Mouse (Mus musculus) gastrocnemius, postnatal 36 days (tissue): ENCODE results near the gene Aff3. TPM values are rescaled to one million over a fixed set of nuclear protein-coding genes. Genes with fewer than 3 reads are reported as not detected.
"Not testable (repeated sequence)": the region's sequence is repeated elsewhere in the genome, so short reads cannot be mapped to it uniquely, and the experiment has no call there.

Experiments
- DNase-seq, 2 experiments: peaks; one replicate each; pipeline ENCODE4 v3.0.0; 2022
- intact Hi-C: fragments of 180-260 bp; cut with DNase I; formaldehyde crosslinking; loops from one replicate; pipeline ENCODE4 v1.15.1; 2025
- total RNA-seq, 2 experiments: library from RNA; stranded (reverse); gene quantifications; 2 replicates each; pipeline ENCODE4 v1.2.3; 2021

Aff3 gene
- total RNA-seq, 2 experiments from 2014 or later = 1.8 to 1.9 TPM

DNA sequence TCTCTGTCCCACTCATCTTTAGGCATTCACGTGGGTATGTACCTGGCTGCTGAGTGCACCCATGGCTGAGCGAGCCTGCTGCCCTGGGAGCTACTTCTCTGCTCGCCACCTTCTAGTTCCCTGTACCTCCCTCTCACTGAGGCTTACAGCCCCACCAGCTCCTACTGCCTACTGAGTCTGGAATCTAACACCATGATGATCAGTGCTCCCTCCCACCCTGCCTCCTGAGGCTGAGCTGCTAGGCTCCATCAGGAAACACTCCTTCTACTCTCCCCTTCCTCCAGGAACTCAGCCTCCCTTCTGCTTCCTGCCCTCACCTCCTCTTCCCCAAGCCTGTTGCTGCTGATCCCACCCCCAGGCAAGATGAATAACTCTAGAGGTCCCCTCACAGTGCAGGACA, 215.9 kb downstream of the Aff3 start:
- intact Hi-C loops = no loop called here

DNA sequence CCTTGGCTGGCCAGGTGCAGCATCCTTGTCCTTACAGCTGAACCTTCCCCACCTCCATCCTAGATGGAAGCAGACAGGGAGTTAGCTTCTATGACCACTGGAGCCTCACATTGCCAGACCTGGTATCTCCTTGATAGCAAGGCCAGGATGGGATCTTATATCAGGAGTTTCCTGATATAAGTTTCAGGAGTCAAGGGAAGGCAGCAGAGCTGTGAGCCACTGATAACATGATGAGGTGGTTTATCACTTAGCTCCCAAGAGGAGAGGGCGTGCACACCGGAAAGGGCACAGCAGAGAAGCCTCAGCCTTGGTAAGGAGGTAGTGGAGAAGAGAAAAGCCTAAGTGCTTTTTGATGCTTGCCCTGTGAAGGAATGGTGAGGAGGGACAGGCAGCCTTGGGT, 217.2 kb downstream of the Aff3 start:
- no peak for DNase-seq
- intact Hi-C loops = no loop called here

More for the DNA sequence above, 215.9 kb downstream of the Aff3 start:
- DNase-seq = no peak

- no peak for DNase-seq
- intact Hi-C loops = no loop called here
These were observed 218.5 kb downstream of the Aff3 start for GRCm38 (mm10) chr1:38446152-38446820.

- intact Hi-C loops = no loop called here
- DNase-seq = no peak
These were observed 221.9 kb downstream of the Aff3 start for GRCm38 (mm10) chr1:38442887-38443286.

DNA sequence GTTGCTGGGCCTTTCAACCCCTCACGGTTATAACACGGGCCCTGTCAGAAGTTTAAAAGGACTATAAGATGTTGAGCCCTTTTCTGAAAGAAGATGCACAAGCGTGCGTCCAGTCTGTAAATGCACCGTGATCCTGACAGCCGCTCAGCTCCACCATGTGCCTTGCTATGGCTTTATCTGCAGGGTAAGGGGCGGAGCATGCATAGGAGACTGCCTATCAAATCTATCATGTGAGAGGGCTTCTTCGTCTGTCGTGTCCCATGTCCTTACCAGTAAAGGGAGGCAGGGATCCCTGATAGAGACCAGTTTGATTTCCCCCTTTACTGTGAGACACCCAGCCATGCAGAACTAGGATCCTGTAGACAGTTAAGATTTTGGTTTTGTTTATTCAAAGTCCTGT, 222.3 kb downstream of the Aff3 start:
- intact Hi-C loops = no loop called here
- no peak for DNase-seq

- no peak for DNase-seq
- intact Hi-C loops = no loop called here
These were observed 223.0 kb downstream of the Aff3 start for GRCm38 (mm10) chr1:38441800-38442199.

DNA sequence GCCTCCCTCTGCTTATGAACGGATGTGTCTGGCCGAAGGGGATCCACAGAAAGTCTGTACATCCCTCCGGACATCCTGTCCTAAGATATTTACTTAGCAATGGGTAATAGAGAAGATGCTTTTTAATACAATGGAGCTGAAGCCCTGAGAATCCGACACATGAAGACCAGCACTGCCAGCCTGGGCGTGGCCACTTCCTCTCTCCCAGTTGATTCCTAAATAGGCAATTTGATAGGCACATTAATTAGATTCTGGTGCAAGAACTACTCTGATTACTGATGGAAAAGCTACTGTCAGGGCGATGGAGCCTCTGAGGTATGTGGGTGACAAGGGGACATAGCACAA, 224.3 kb downstream of the Aff3 start:
- DNase-seq = no peak
- intact Hi-C loops = no loop called here

GRCm38 (mm10) chr1:38439751-38440470, 224.8 kb downstream of the Aff3 start:
- intact Hi-C loops = no loop called here
- no peak for DNase-seq

- intact Hi-C loops = no loop called here
- no peak for DNase-seq
These were observed 226.3 kb downstream of the Aff3 start for GRCm38 (mm10) chr1:38438447-38438846.

GRCm38 (mm10) chr1:38437671-38438070, 227.1 kb downstream of the Aff3 start:
- intact Hi-C loops = no loop called here
- peak in 1 of 2 experiments; percentile 18 for DNase-seq

- intact Hi-C loops = no loop called here
- no peak for DNase-seq
These were observed 228.0 kb downstream of the Aff3 start for GRCm38 (mm10) chr1:38436471-38437340.

GRCm38 (mm10) chr1:38430311-38430710, 234.4 kb downstream of the Aff3 start:
- intact Hi-C loops, DNase-seq: not testable (repeated sequence)

DNA sequence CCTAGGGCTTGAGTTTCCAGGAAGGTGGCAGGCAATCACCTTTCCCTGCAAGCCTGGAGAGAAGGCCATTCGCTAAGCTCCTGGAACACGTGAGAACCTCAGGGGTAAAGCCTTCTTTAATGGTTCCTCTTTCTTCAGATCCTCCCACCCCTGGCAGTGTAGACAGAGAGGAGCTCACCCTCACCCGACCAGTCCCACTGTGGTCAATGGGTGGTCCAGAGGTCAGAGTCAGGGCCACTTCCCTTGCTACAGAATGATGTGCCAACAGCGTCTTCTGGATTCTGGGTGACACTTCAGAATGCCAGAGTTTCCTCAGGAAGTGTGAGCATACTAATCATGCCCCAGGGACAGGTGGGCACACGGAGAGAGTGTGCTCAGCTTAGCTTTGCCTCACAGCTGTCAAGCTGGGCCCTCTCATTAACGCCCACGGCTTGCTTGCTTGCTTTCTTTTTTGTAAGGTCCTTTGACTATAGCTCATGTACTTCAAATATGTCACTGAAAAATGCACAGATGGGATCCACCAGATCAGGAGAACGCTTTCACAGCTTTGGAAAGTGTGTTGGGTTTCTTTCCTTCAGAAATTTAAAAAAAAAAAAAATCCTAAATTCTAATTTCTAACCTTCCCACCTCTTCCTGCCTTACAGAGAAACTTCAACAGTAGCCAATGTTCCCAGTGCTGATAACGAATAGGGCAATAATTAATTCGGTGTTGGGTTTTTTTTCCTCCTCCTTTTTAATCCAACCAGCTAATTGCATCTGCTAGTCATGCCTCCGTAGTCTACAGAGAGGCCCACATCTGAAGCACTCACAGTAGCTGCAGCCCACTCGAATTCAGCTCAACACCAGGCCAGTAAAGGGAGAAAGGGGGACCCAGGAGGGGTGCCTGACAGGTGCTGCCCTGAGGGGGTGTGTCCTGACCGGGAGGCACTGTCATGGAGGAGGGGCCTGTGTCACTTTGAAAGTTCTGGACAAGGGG, 235.8 kb downstream of the Aff3 start:
- no peak for DNase-seq
- intact Hi-C loops = no loop called here

DNA sequence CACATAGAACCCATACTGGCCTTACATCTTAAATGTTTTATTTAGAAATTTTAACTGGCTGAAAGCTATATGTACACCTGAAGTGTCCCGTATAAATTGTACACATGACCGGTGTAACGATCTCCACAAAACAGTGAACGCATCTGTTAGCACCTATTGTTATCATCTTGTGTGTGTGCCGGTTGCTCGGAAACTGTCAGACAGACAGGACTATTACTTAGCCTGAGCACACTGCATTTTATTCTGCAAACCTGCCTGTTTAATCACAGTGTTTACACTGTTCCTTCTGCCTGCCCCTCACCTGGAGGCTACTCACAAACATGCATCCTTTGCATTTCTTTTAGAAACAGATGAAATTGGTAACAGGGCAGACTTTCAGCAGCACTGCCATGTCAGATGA, 241.8 kb downstream of the Aff3 start:
- DNase-seq = no peak
- intact Hi-C loops = no loop called here

GRCm38 (mm10) chr1:38419331-38419730, 245.4 kb downstream of the Aff3 start:
- intact Hi-C loops = no loop called here
- no peak for DNase-seq

GRCm38 (mm10) chr1:38418181-38419032, 246.3 kb downstream of the Aff3 start:
- no peak for DNase-seq
- intact Hi-C loops = no loop called here

GRCm38 (mm10) chr1:38417196-38417595, 247.6 kb downstream of the Aff3 start:
- DNase-seq = no peak
- intact Hi-C loops = no loop called here

DNA sequence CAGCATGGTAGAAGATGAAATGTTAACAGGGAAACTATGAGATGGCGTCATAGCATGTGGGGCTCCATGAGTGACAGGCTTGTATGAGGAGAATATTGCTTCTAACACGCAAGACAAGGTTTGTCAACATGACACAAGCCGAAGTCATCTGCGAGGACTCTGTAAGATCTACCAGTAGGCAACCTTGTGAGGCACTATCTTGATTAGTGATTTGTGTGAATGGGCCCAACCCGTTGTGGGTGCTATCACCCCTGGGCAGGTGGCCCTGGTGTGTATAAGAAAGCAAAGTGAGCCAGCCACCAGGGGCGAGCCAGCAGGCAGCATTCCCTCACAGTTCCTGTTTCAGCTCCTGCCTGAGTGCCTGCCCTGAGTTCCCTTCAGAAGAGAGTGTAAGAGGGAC, 249.2 kb downstream of the Aff3 start:
- DNase-seq = no peak
- intact Hi-C loops = no loop called here

- DNase-seq = no peak
These were observed 253.6 kb downstream of the Aff3 start for GRCm38 (mm10) chr1:38411106-38411505.

More at GRCm38 (mm10) chr1:38411106-38411505, 253.6 kb downstream of the Aff3 start:
- intact Hi-C loops = no loop called here
